Mouse (Mus musculus) myocyte (in vitro differentiated cells): ENCODE data around the gene Tmem19. TPM values are rescaled to one million over a fixed set of nuclear protein-coding genes. Genes with fewer than 3 reads are reported as not detected.

ENCODE experiments used
- H3K27me3 ChIP-seq: one replicate; pipeline ENCODE4 v1.6.1; 2011; ENCODE audit not compliant: control insufficient read depth, insufficient read depth, insufficient read length
- H3K36me3 ChIP-seq: one replicate; pipeline ENCODE4 v1.6.1; 2011; ENCODE audit not compliant: control insufficient read depth, insufficient read depth
- H3K4me2 ChIP-seq: one replicate; pipeline ENCODE4 v1.6.1; 2011; ENCODE audit warnings: low read depth, control low read depth
- H3K4me3 ChIP-seq: one replicate; pipeline ENCODE4 v1.5.1; 2011; ENCODE audit warnings: mild to moderate bottlenecking, control low read depth, moderate library complexity
- H3K79me2 ChIP-seq: one replicate; pipeline ENCODE4 v1.6.1; 2011; ENCODE audit not compliant: control insufficient read depth, insufficient read depth
- H3ac ChIP-seq: one replicate; pipeline ENCODE4 v1.6.1; 2011; ENCODE audit not compliant: control insufficient read depth, insufficient read length
- CEBPB ChIP-seq: IDR thresholded peaks from 2 replicates; pipeline ENCODE4 v1.6.1; 2011; ENCODE audit warnings: mild to moderate bottlenecking, moderate library complexity; ENCODE audit not compliant: poor library complexity, insufficient read depth, severe bottlenecking
- E2F4 ChIP-seq: IDR thresholded peaks from one replicate; pipeline ENCODE4 v1.6.1; 2011; ENCODE audit warnings: mild to moderate bottlenecking, control low read depth, moderate library complexity; ENCODE audit not compliant: insufficient read depth
- MAX ChIP-seq: IDR thresholded peaks from one replicate; pipeline ENCODE4 v1.6.1; 2011; ENCODE audit warnings: low read depth, mild to moderate bottlenecking, control low read depth
- MYOD1 ChIP-seq, 3 experiments: IDR thresholded peaks; one replicate each; pipeline ENCODE4 v1.6.1; 2011; ENCODE audit warnings: control low read depth in 2 of 3, low read depth in 2 of 3, mild to moderate bottlenecking in 2 of 3, moderate library complexity in 1 of 3; ENCODE audit not compliant: insufficient read length in 2 of 3, control insufficient read depth in 1 of 3
- MYOG ChIP-seq, 3 experiments: IDR thresholded peaks; one replicate each; pipeline ENCODE4 v1.6.1; 2011; ENCODE audit warnings: control low read depth in 2 of 3, low read depth in 2 of 3, mild to moderate bottlenecking in 2 of 3; ENCODE audit not compliant: insufficient read length in 2 of 3, control insufficient read depth in 1 of 3, insufficient read depth in 1 of 3
- POLR2A ChIP-seq: IDR thresholded peaks from one replicate; pipeline ENCODE4 v1.6.1; 2011; ENCODE audit warnings: low read depth, mild to moderate bottlenecking, control low read depth, moderate library complexity; ENCODE audit not compliant: insufficient read length
- POLR2AphosphoS2 ChIP-seq: IDR thresholded peaks from one replicate; pipeline ENCODE4 v1.6.1; 2011; ENCODE audit warnings: low read depth, control low read depth; ENCODE audit not compliant: insufficient read length
- REST ChIP-seq: IDR thresholded peaks from one replicate; pipeline ENCODE4 v1.6.1; 2011; ENCODE audit warnings: mild to moderate bottlenecking, control low read depth, moderate library complexity; ENCODE audit not compliant: insufficient read depth, insufficient read length
- SRF ChIP-seq: IDR thresholded peaks from one replicate; pipeline ENCODE4 v1.6.1; 2011; ENCODE audit warnings: low read depth; ENCODE audit not compliant: control insufficient read depth, insufficient read length
- TCF12 ChIP-seq: IDR thresholded peaks from one replicate; pipeline ENCODE4 v1.6.1; 2011; ENCODE audit warnings: mild to moderate bottlenecking, control low read depth; ENCODE audit not compliant: poor library complexity, insufficient read depth, severe bottlenecking
- TCF3 ChIP-seq: IDR thresholded peaks from one replicate; pipeline ENCODE4 v1.6.1; 2011; ENCODE audit warnings: low read depth, control low read depth; ENCODE audit not compliant: insufficient read length
- USF1 ChIP-seq: IDR thresholded peaks from one replicate; pipeline ENCODE4 v1.6.1; 2011; ENCODE audit warnings: low read depth, mild to moderate bottlenecking, control low read depth, moderate library complexity
- polyA plus RNA-seq: library from polyadenylated mRNA; unstranded; fragments of >200 nt; fragmentation: generic; extraction: Trizol; gene quantifications from one replicate; pipeline ENCODE4 v1.2.1, GENCODE M21; 2012; ENCODE audit warnings: missing spikeins

Gene Tmem19
- polyA plus RNA-seq, 1 experiment: 18.0 TPM

DNA sequence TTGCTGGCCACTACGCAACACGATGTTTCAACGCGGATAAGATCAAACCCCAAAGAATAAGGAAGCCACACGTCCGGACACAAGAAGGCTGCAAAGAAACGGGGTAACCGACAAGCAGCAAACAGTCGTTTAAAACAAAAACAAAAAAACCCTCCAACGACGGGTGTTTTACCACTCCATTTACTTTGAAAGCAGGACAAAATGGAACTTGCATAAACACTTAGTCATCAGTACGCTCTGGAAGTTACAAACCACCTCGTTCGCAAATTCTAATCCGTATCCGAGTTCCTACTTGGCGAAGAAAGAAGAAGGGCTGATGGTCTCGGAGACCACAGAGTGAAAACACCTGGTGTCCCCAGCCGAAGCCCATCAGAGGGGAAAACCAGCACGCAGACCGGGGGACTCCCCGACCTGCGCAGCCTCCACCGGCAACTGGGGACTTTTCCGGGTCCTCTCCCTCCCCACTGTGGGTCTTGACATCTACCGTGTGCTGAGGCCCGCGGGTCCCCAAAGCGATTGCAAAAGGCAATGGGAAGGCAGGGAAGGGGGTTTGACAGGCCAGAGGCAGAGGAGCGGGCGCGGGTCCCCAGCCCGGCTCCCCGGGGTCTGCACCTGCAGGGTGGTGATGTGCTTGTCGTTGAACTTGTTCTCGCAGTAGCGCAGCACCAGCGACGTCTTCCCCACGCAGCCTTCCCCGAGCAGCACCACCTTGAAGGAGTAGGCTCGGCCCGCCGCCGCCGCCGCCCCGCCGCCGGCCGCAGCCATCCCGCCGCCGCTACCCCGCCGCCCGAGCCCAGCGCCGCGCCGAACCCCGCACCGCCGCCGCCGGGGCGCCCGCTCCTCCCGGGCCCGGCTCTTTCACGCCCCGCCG is 47.5 kb downstream of the Tmem19 start:
- H3K27me3 ChIP-seq: no peaks in the 10 kb centered on the region
- H3K79me2 ChIP-seq: peaks cover 54% of the 10 kb centered on the region
- peak overlapping the region; percentile 76 for H3K4me3 ChIP-seq
- peak overlapping the region; percentile 82 for H3K4me2 ChIP-seq
- TF ChIP-seq E2F4 (no peak), MYOD1 (IDR thresholded peaks at IDR 0.05; ENCODE audit: control insufficient read depth in 1 of 3, insufficient read length in 2 of 3, low read depth in 2 of 3) (no peak), USF1 (no peak), MYOG (IDR thresholded peaks at IDR 0.05; ENCODE audit: control insufficient read depth in 1 of 3, insufficient read depth in 1 of 3, insufficient read length in 2 of 3, low read depth in 2 of 3) (no peak), TCF3 (no peak), MAX (no peak), POLR2AphosphoS2 (no peak), CEBPB (no peak), REST (no peak), POLR2A (no peak), SRF (no peak), TCF12 (no peak)
- H3ac ChIP-seq: peak overlapping the region; percentile 44
- H3K36me3 ChIP-seq: no peaks in the 10 kb centered on the region

DNA sequence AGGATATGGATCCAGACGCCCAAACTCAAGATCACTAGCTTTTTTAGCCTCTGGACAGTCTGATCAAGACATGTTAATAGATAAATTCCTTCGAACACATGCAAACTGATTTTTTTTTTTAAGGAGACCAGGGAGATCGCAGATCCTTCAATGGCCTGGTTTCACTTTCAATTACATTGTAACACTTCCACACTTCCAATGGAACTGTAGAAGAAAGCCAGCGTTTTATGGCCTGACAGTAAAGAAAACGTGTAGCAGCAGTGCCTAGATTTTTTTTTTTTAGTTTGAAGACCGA is 48.1 kb downstream of the Tmem19 start:
- Histone ChIP-seq H3ac (peak overlapping the region; percentile 44), H3K27me3 (no peaks in the 10 kb centered on the region), H3K36me3 (no peaks in the 10 kb centered on the region), H3K4me3 (peak overlapping the region; percentile 76), H3K79me2 (peaks cover 60% of the 10 kb centered on the region), H3K4me2 (peak overlapping the region; percentile 82)
- TF ChIP-seq SRF (no peak), POLR2A (no peak), MYOD1 (IDR thresholded peaks at IDR 0.05; ENCODE audit: control insufficient read depth in 1 of 3, insufficient read length in 2 of 3, low read depth in 2 of 3) (no peak), MAX (no peak), CEBPB (no peak), E2F4 (no peak), MYOG (IDR thresholded peaks at IDR 0.05; ENCODE audit: control insufficient read depth in 1 of 3, insufficient read depth in 1 of 3, insufficient read length in 2 of 3, low read depth in 2 of 3) (no peak), TCF3 (no peak), USF1 (no peak), POLR2AphosphoS2 (no peak), REST (no peak), TCF12 (no peak)

DNA sequence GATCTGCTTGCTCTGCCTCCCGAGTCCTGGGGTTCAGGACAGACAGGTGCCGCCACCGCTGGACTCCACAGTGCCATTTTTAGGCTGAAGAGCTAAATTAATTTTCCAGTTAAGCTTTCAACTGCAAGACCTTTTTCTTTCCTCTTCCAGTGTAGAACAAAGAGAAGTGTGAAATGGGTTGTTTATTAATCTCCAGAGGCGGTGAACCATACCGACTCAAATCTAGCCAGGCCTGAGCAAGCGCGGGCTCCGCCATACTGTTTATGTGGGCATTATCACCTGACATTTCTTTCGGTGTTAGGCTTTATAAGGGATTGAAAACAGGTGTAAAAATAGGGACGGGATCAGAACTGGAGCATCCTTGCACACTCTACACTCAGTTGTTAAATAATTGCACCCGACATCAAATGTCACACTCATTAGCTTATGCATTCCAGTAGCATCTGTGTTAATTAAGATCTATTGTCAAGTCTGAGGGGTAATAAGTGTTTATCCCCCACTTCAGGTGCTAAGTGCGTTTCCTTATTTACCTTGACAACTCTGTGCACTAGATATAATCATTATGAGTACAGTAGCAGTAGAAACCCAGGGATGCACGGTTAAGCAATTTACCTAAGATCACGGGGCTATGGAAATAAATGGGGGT is 48.5 kb downstream of the Tmem19 start:
- no peaks in the 10 kb centered on the region for H3K27me3 ChIP-seq
- peaks cover 65% of the 10 kb centered on the region for H3K79me2 ChIP-seq
- TF ChIP-seq REST (no peak), POLR2A (no peak), SRF (no peak), USF1 (no peak), E2F4 (no peak), POLR2AphosphoS2 (no peak)

DNA sequence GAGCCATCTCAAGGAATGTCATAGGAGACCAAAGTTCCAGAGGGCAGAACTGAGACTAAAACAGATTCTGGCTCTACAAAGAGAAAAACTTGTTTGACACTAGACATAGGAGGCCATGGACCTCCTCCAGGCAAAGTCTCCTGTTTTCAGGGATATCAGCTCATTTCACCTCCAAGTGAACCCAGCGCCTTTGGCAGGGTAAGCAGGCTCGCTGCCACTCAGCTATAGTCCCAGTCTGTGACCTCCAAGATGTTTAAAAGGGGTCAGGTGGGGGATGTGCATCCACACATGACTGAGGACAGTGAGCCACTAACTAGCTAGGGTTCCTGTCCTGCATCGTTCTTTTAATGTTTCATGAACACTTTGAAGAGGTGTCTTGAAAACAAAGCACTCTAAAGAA is 49.6 kb downstream of the Tmem19 start:
- Histone ChIP-seq H3K4me3 (no peak overlapping the region), H3K79me2 (peaks cover 75% of the 10 kb centered on the region), H3K27me3 (no peaks in the 10 kb centered on the region), H3K36me3 (no peaks in the 10 kb centered on the region), H3ac (no peak overlapping the region), H3K4me2 (peak overlapping the region; percentile 82)
- TF ChIP-seq CEBPB: no peak
- TF ChIP-seq USF1: no peak
- no peak for TF ChIP-seq E2F4
- no peak for TF ChIP-seq MYOD1 (IDR thresholded peaks at IDR 0.05; ENCODE audit: control insufficient read depth in 1 of 3, insufficient read length in 2 of 3, low read depth in 2 of 3)
- no peak for TF ChIP-seq POLR2A
- TF ChIP-seq REST: no peak
- TF ChIP-seq TCF3: no peak
- TF ChIP-seq MAX: no peak
- TF ChIP-seq SRF: no peak
- TF ChIP-seq POLR2AphosphoS2: no peak
- TF ChIP-seq MYOG (IDR thresholded peaks at IDR 0.05; ENCODE audit: control insufficient read depth in 1 of 3, insufficient read depth in 1 of 3, insufficient read length in 2 of 3, low read depth in 2 of 3): no peak
- no peak for TF ChIP-seq TCF12

More for the DNA sequence above, 48.5 kb downstream of the Tmem19 start:
- Histone ChIP-seq H3K36me3 (no peaks in the 10 kb centered on the region), H3K4me3 (peak overlapping the region; percentile 76), H3K4me2 (peak overlapping the region; percentile 82), H3ac (no peak overlapping the region)

DNA sequence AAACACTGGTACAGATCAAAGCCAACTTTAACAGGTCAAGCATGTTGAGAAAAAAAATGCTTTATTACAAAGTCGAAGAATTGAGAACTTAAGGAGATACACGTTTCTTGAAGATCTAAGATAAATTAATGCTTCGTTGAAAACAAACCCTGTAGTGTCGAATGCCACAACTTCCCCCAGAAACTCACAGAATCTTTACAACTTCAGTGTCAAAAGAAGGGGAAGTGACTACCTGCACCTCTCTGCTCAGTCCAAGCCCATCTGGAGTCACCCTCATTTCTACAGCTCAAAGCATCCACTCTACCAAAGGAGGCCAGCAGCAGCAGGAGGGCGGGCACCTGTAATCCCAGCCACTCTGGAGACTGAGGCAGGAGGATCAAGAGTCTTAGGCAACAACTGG is 50.1 kb downstream of the Tmem19 start:
- H3K36me3 ChIP-seq: no peaks in the 10 kb centered on the region
- no peak overlapping the region for H3ac ChIP-seq
- peaks cover 81% of the 10 kb centered on the region for H3K79me2 ChIP-seq
- H3K4me2 ChIP-seq: no peak overlapping the region
- no peak overlapping the region for H3K4me3 ChIP-seq
- TF ChIP-seq MAX: no peak
- no peak for TF ChIP-seq POLR2A
- no peak for TF ChIP-seq POLR2AphosphoS2
- TF ChIP-seq USF1: no peak
- no peak for TF ChIP-seq REST
- no peak for TF ChIP-seq SRF
- TF ChIP-seq CEBPB: no peak
- TF ChIP-seq TCF12: no peak
- no peak for TF ChIP-seq MYOG (IDR thresholded peaks at IDR 0.05; ENCODE audit: control insufficient read depth in 1 of 3, insufficient read depth in 1 of 3, insufficient read length in 2 of 3, low read depth in 2 of 3)
- TF ChIP-seq E2F4: no peak
- no peak for TF ChIP-seq TCF3
- TF ChIP-seq MYOD1 (IDR thresholded peaks at IDR 0.05; ENCODE audit: control insufficient read depth in 1 of 3, insufficient read length in 2 of 3, low read depth in 2 of 3): no peak
- H3K27me3 ChIP-seq: no peaks in the 10 kb centered on the region
